Mouse (Mus musculus): ENCODE results near the gene Snx18. TPM values are rescaled to one million over a fixed set of nuclear protein-coding genes. Genes with fewer than 3 reads are reported as not detected.

Gene Snx18
- polyA plus RNA-seq (2012; ENCODE audit: insufficient read depth, insufficient read length, low replicate concordance, missing spikeins): not detected in 2 replicates

- Histone ChIP-seq H3K27ac (ENCODE audit: insufficient read depth, low read depth, low read length) (peak within 1 kb of the TSS; percentile 56), H3K4me3 (ENCODE audit: insufficient read depth, low read depth, low read length) (peak within 1 kb of the TSS; percentile 74), H3K4me1 (ENCODE audit: control insufficient read depth, insufficient read depth, low read length) (peaks cover 30% of the 10 kb centered on the region)
- under 1% methylated on average over 118 of the region's 119 CpGs for whole genome bisulfite sequencing
- TF ChIP-seq CTCF (IDR thresholded peaks at IDR 0.05; ENCODE audit: insufficient read depth, low read depth, low read length) (peak; percentile 99), POLR2A (IDR thresholded peaks at IDR 0.05; ENCODE audit: insufficient read depth, low read depth, low read length) (peak; percentile 86)
Observed at GRCm38 (mm10) chr13:113617891-113618823, at the start of gene Snx18. Gene Snx18, minus strand, starts transcription at chr13:113618564.

GRCm38 (mm10) chr13:113663883-113664282 lies 45.5 kb upstream of the Snx18 start:
- Histone ChIP-seq H3K4me1 (ENCODE audit: control insufficient read depth, insufficient read depth, low read length) (peaks cover 8% of the 10 kb centered on the region), H3K27ac (ENCODE audit: insufficient read depth, low read depth, low read length) (no peak overlapping the region), H3K4me3 (ENCODE audit: insufficient read depth, low read depth, low read length) (no peak overlapping the region)
- no peak for TF ChIP-seq CTCF (IDR thresholded peaks at IDR 0.05; ENCODE audit: insufficient read depth, low read depth, low read length)
- no peak for TF ChIP-seq POLR2A (IDR thresholded peaks at IDR 0.05; ENCODE audit: insufficient read depth, low read depth, low read length)
- 56% methylated on average over 7 of the region's 7 CpGs for WGBS

- Histone ChIP-seq H3K27ac (ENCODE audit: insufficient read depth, low read depth, low read length) (no peak within 1 kb of the TSS), H3K4me3 (ENCODE audit: insufficient read depth, low read depth, low read length) (peak within 1 kb of the TSS; percentile 2; the same call in 1 of the 2 replicates), H3K4me1 (ENCODE audit: control insufficient read depth, insufficient read depth, low read length) (peaks cover 8% of the 10 kb centered on the region)
- TF ChIP-seq CTCF (IDR thresholded peaks at IDR 0.05; ENCODE audit: insufficient read depth, low read depth, low read length) (no peak), POLR2A (IDR thresholded peaks at IDR 0.05; ENCODE audit: insufficient read depth, low read depth, low read length) (no peak)
- WGBS: 21% methylated on average over 28 of the region's 28 CpGs
Observed at GRCm38 (mm10) chr13:113663151-113663779, 44.9 kb upstream of the Snx18 start, which contains the start of gene Hspb3. Gene Hspb3, minus strand, starts transcription at chr13:113663676.

- H3K4me3 ChIP-seq (ENCODE audit: insufficient read depth, low read depth, low read length): no peak overlapping the region
- peaks cover 8% of the 10 kb centered on the region for H3K4me1 ChIP-seq (ENCODE audit: control insufficient read depth, insufficient read depth, low read length)
- H3K27ac ChIP-seq (ENCODE audit: insufficient read depth, low read depth, low read length): no peak overlapping the region
- TF ChIP-seq POLR2A (IDR thresholded peaks at IDR 0.05; ENCODE audit: insufficient read depth, low read depth, low read length) (no peak), CTCF (IDR thresholded peaks at IDR 0.05; ENCODE audit: insufficient read depth, low read depth, low read length) (no peak)
- 78% methylated on average over 7 of the region's 7 CpGs for WGBS
Observed at GRCm38 (mm10) chr13:113661826-113662271, 43.5 kb upstream of the Snx18 start.

GRCm38 (mm10) chr13:113660576-113661310 lies 42.4 kb upstream of the Snx18 start:
- WGBS: 82% methylated on average over 9 of the region's 9 CpGs
- Histone ChIP-seq H3K4me3 (ENCODE audit: insufficient read depth, low read depth, low read length) (no peak overlapping the region), H3K27ac (ENCODE audit: insufficient read depth, low read depth, low read length) (no peak overlapping the region), H3K4me1 (ENCODE audit: control insufficient read depth, insufficient read depth, low read length) (peaks cover 8% of the 10 kb centered on the region)
- TF ChIP-seq POLR2A (IDR thresholded peaks at IDR 0.05; ENCODE audit: insufficient read depth, low read depth, low read length): no peak
- TF ChIP-seq CTCF (IDR thresholded peaks at IDR 0.05; ENCODE audit: insufficient read depth, low read depth, low read length): no peak

GRCm38 (mm10) chr13:113657204-113657603 lies 38.8 kb upstream of the Snx18 start:
- no peak overlapping the region for H3K4me3 ChIP-seq (ENCODE audit: insufficient read depth, low read depth, low read length)
- H3K27ac ChIP-seq (ENCODE audit: insufficient read depth, low read depth, low read length): no peak overlapping the region
- no peak for TF ChIP-seq CTCF (IDR thresholded peaks at IDR 0.05; ENCODE audit: insufficient read depth, low read depth, low read length)
- TF ChIP-seq POLR2A (IDR thresholded peaks at IDR 0.05; ENCODE audit: insufficient read depth, low read depth, low read length): no peak
- 69% methylated on average over 7 of the region's 7 CpGs for WGBS
- H3K4me1 ChIP-seq (ENCODE audit: control insufficient read depth, insufficient read depth, low read length): no peaks in the 10 kb centered on the region

DNA sequence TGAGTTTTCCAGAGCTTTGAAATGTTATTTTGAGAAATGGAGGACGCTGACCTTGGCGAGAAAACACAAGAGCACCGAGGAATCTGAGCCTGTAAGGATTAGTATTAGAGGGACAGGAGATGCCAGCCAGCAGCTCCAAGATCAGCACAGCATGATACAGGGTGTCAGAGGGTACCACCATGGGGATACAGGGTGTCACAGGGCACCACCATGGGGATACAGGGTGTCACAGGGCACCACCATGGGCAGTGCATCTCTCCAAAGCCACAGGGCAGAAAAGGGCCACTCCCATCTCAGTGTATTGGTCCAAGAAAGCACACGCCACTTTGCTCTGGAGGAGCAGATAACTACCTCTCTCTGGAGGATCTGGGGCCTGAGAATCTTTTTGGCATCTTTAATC lies 38.3 kb upstream of the Snx18 start:
- Histone ChIP-seq H3K27ac (ENCODE audit: insufficient read depth, low read depth, low read length) (no peak overlapping the region), H3K4me1 (ENCODE audit: control insufficient read depth, insufficient read depth, low read length) (no peaks in the 10 kb centered on the region), H3K4me3 (ENCODE audit: insufficient read depth, low read depth, low read length) (no peak overlapping the region)
- TF ChIP-seq POLR2A (IDR thresholded peaks at IDR 0.05; ENCODE audit: insufficient read depth, low read depth, low read length) (no peak), CTCF (IDR thresholded peaks at IDR 0.05; ENCODE audit: insufficient read depth, low read depth, low read length) (no peak)
- 86% methylated on average over 4 of the region's 4 CpGs for WGBS

DNA sequence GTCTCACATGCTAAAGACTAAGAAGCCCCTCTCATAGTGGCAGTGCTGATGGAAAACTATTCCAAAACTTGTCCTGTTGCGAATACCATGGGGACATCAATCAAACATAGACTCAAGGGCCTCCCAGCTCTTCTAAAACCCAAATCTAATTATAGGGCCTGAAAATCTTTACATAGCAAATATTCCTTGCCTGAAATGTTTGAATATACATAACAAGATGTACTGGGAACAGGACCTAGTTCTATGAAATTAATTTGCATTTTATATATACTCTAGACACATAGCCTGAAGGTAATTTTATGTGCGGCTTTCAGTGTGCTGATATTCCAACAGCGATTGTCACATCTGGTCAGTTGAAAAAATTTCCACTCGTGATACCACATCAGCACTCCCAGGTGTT lies 37.1 kb upstream of the Snx18 start:
- Histone ChIP-seq H3K4me3 (ENCODE audit: insufficient read depth, low read depth, low read length) (no peak overlapping the region), H3K27ac (ENCODE audit: insufficient read depth, low read depth, low read length) (no peak overlapping the region), H3K4me1 (ENCODE audit: control insufficient read depth, insufficient read depth, low read length) (no peaks in the 10 kb centered on the region)
- 96% methylated on average over 4 of the region's 4 CpGs for WGBS
- TF ChIP-seq POLR2A (IDR thresholded peaks at IDR 0.05; ENCODE audit: insufficient read depth, low read depth, low read length): no peak
- no peak for TF ChIP-seq CTCF (IDR thresholded peaks at IDR 0.05; ENCODE audit: insufficient read depth, low read depth, low read length)

Measured in olfactory bulb, adult 2 months (tissue).